Mouse (Mus musculus) ES-E14 (cell line): ENCODE results near the gene Suz12.

Experiments used
- HCFC1 ChIP-seq: IDR thresholded peaks from 2 replicates; pipeline ENCODE4 v1.6.1; 2012; ENCODE audit warnings: low read length, inconsistent platforms, borderline replicate concordance; ENCODE audit not compliant: insufficient read depth
- MAFK ChIP-seq: IDR thresholded peaks from 2 replicates; pipeline ENCODE4 v1.6.1; 2014; ENCODE audit warnings: mild to moderate bottlenecking, low read depth, low read length, inconsistent platforms; ENCODE audit not compliant: insufficient read depth

DNA sequence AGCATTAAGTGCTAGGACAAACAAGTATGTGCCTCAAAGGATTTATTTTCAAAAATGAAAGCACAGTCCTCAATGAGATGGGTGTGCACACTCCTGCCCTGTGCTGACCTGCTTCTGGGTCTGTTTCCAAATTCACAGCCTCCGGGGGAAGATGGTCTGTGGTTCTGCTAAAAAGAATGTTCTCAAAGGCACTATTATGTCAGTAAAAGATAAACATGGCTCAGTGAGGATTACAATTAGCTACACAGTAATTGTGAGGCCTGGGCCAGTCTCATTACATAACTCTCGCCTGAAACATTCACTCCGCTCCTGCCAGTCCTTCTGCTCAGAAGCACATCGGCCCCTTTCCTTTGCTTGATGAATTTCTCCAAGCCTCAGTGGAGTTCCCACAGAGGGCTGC is 69.3 kb downstream of the Suz12 start:
- TF ChIP-seq HCFC1 = no peak
- no peak for TF ChIP-seq MAFK
